Mouse (Mus musculus) midbrain, embryonic 15.5 days (tissue): ENCODE results near the gene Dennd1c. TPM values are rescaled to one million over a fixed set of nuclear protein-coding genes. Genes with fewer than 3 reads are reported as not detected.

Experiments used
- ATAC-seq: fragments of 200-750 bp; cut with Nextera tagmentation; replicated peaks from 2 replicates; pipeline ENCODE4 v1.8.0; 2017; ENCODE audit warnings: moderate TSS enrichment
- H3K27ac ChIP-seq: fragments of 300-500 bp; sonication (generic); 2 replicates; pipeline ENCODE4 v1.5.1; 2015; ENCODE audit warnings: mild to moderate bottlenecking, inconsistent platforms
- H3K27me3 ChIP-seq: fragments of 300-500 bp; sonication (generic); replicated peaks from 2 replicates; pipeline ENCODE4 v1.6.1; 2015; ENCODE audit warnings: inconsistent platforms
- H3K36me3 ChIP-seq: fragments of 300-500 bp; sonication (generic); replicated peaks from 2 replicates; pipeline ENCODE4 v1.6.1; 2015; ENCODE audit warnings: inconsistent platforms
- H3K4me1 ChIP-seq: fragments of 300-500 bp; sonication (generic); 2 replicates; pipeline ENCODE4 v1.6.1; 2015; ENCODE audit warnings: inconsistent platforms
- H3K4me2 ChIP-seq: fragments of 300-500 bp; sonication (generic); 2 replicates; pipeline ENCODE4 v1.6.1; 2015; ENCODE audit warnings: inconsistent platforms, mild to moderate bottlenecking, moderate library complexity
- H3K4me3 ChIP-seq: fragments of 300-500 bp; sonication (generic); 2 replicates; pipeline ENCODE4 v1.5.1; 2015; ENCODE audit warnings: mild to moderate bottlenecking, inconsistent platforms
- H3K9ac ChIP-seq: fragments of 300-500 bp; sonication (generic); 2 replicates; pipeline ENCODE4 v1.6.1; 2015; ENCODE audit warnings: mild to moderate bottlenecking, inconsistent platforms
- H3K9me3 ChIP-seq: fragments of 300-500 bp; sonication (generic); 2 replicates; pipeline ENCODE4 v1.6.1; 2016; ENCODE audit warnings: inconsistent platforms
- WGBS: fragments of 180-500 bp; shearing (Covaris S2); methylation state at CpG from one replicate; pipeline ENCODE4 v1.1.7; 2015; ENCODE audit warnings: mixed read lengths; 5-methylcytosine and 5-hydroxymethylcytosine counted together
- polyA plus RNA-seq: library from polyadenylated mRNA; unstranded; fragments of >200 nt; fragmentation: Nextera tagmentation; extraction: Ambion mirVana; gene quantifications from 2 replicates; pipeline ENCODE4 v1.2.1, GENCODE M21; 2015

The Dennd1c gene
- polyA plus RNA-seq, 1 experiment from 2014 or later: 5.8 TPM

- peaks cover 7% of the 10 kb centered on the region; the same call in 1 of the 2 replicates for H3K36me3 ChIP-seq
- ATAC-seq: no peak
- no peak overlapping the region for H3K9ac ChIP-seq
- no peak overlapping the region for H3K27ac ChIP-seq
- WGBS: 85% methylated on average over 11 of the region's 11 CpGs
- peak overlapping the region; percentile 74 for H3K4me2 ChIP-seq
- peak overlapping the region; percentile 70 for H3K4me3 ChIP-seq
- H3K4me1 ChIP-seq: peaks cover 33% of the 10 kb centered on the region
- 0 out of 2 replicates have a peak, but pooled peaks cover 3% of the 10 kb centered on the region for H3K27me3 ChIP-seq
- no peaks in the 10 kb centered on the region for H3K9me3 ChIP-seq
Observed at GRCm38 (mm10) chr17:57085970-57086757, 7.8 kb upstream of the Dennd1c start.

DNA sequence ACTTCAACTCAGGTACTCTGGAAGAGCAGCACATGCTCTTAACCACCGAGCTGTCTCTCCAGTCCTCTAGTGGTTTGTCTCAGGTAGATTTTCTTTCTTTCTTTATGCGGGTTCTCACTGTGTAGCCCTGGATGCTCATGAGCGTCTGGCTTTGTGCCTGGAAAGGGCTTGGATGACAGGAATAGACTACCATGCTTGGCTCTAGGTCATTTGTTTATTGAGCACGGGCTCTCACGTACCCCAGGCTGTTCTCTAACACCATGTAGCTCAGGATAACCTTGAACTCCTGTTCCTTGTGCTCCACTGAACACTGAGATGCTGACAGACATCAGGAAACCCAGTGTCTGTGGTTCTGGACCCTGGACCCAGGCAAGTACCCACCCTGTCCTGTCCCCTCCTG, 4.2 kb upstream of the Dennd1c start:
- Histone ChIP-seq H3K4me2 (no peak overlapping the region), H3K27me3 (no peaks in the 10 kb centered on the region), H3K4me1 (peaks cover 28% of the 10 kb centered on the region), H3K27ac (no peak overlapping the region), H3K9ac (no peak overlapping the region), H3K9me3 (no peaks in the 10 kb centered on the region), H3K4me3 (no peak overlapping the region), H3K36me3 (peaks cover 20% of the 10 kb centered on the region)
- ATAC-seq: no peak
- 87% methylated on average over 5 of the region's 5 CpGs for WGBS

DNA sequence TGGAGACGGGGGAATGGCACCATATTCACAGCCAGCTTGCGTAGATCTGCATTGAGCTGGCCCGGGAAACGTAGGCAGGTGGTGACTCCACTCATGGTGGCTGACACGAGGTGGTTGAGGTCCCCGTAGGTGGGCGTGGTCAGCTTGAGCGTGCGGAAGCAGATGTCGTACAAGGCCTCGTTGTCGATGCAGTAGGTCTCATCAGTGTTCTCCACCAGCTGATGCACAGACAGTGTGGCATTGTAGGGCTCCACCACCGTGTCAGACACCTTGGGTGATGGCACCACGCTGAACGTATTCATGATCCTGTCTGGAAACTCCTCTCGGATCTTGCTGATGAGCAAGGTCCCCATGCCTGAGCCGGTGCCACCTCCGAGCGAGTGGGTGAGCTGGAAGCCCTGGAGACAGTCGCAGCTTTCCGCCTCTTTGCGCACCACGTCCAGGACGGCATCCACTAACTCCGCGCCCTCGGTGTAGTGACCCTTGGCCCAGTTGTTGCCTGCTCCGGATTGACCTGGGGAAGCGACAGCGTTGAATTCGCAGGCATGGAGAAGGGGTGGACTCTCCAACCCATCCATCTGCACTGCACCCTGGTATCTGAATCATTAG, 3.0 kb upstream of the Dennd1c start:
- H3K9ac ChIP-seq: no peak overlapping the region
- H3K4me1 ChIP-seq: peaks cover 21% of the 10 kb centered on the region
- no peak overlapping the region for H3K4me2 ChIP-seq
- no peak overlapping the region for H3K4me3 ChIP-seq
- ATAC-seq: no peak
- 95% methylated on average over 31 of the region's 31 CpGs for WGBS
- no peaks in the 10 kb centered on the region for H3K9me3 ChIP-seq
- H3K27ac ChIP-seq: no peak overlapping the region
- H3K36me3 ChIP-seq: peaks cover 20% of the 10 kb centered on the region
- no peaks in the 10 kb centered on the region for H3K27me3 ChIP-seq

GRCm38 (mm10) chr17:57079919-57080318, 1.6 kb upstream of the Dennd1c start:
- Histone ChIP-seq H3K27me3 (no peaks in the 10 kb centered on the region), H3K9ac (no peak overlapping the region), H3K4me1 (peaks cover 11% of the 10 kb centered on the region; the same call in 1 of the 2 replicates), H3K4me2 (no peak overlapping the region), H3K36me3 (peaks cover 20% of the 10 kb centered on the region), H3K9me3 (no peaks in the 10 kb centered on the region), H3K27ac (no peak overlapping the region), H3K4me3 (no peak overlapping the region)
- ATAC-seq: no peak
- 83% methylated on average over 3 of the region's 3 CpGs for WGBS

DNA sequence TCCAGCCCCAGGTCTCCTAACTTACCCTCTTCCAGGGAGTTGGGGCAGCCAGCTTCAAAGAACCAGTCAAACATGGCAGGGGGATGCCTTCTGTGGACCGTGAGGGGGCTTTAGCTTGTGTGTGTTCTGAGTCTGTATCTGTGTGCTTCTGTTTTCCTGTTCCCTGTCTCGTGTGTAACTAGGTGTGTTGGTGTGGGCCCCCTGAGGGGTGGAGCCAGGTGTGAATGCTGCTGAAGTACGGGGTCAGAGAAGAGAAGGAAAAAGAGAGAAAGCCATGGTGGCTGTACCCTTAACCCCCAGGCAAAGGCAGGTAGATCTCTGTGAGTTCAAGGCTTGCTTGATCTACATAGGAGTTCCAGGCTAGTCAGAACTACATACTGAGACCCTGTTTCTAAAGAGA, 1.4 kb downstream of the Dennd1c start:
- H3K36me3 ChIP-seq: peaks cover 20% of the 10 kb centered on the region
- no peaks in the 10 kb centered on the region for H3K4me1 ChIP-seq
- no peak overlapping the region for H3K4me2 ChIP-seq
- no peak overlapping the region for H3K27ac ChIP-seq
- 64% methylated on average over 3 of the region's 3 CpGs for WGBS
- no peaks in the 10 kb centered on the region for H3K9me3 ChIP-seq
- no peak overlapping the region for H3K4me3 ChIP-seq
- H3K9ac ChIP-seq: no peak overlapping the region
- no peaks in the 10 kb centered on the region for H3K27me3 ChIP-seq
- no peak for ATAC-seq

DNA sequence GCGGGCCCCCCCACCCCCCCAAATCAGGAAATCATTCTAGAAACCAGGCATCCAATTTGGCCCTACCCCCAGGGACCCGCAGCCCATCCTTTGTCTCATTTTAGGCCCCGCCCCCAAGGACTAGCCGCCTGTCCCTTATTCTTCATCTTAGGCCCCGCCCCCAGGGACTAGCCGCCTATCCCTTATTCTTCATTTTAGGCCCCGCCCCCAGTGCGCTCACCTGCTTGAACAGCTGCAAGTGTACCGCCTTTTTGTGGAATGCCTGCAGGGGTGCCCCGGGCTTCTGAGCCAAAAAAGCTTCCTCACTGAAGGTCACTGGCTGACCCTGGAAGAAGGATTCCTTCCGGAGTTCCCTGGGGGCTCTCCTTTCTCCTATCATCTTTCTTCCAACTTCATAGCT, 7.6 kb downstream of the Dennd1c start:
- 5% methylated on average over 11 of the region's 11 CpGs for WGBS
- Histone ChIP-seq H3K4me2 (peak overlapping the region; percentile 33; the same call in 1 of the 2 replicates), H3K9ac (no peak overlapping the region), H3K27ac (no peak overlapping the region), H3K9me3 (no peaks in the 10 kb centered on the region), H3K4me3 (peak overlapping the region; percentile 13), H3K36me3 (no peaks in the 10 kb centered on the region), H3K27me3 (no peaks in the 10 kb centered on the region), H3K4me1 (no peaks in the 10 kb centered on the region)
- peak; percentile 68 for ATAC-seq

DNA sequence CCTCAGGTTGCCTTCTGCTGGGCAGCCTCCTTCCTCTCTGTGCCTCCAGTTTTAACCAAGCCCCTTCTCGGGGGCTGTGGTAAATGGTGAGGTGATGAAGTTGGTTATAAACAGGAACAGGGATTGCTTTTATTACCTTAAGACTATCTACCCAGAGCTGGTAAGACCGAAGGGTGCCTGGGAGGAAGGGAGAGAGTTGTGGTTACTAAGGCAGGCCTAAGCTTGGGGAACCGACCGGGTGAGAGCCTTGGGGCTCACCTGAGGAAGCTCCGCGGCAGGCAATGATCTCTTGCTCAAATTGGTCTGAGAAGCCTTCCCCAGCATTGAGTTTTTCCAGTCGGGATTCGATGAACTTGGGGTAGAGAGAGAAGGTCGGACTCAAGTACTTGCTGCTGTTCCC, 8.0 kb downstream of the Dennd1c start:
- no peak overlapping the region for H3K9ac ChIP-seq
- peak overlapping the region; percentile 13 for H3K4me3 ChIP-seq
- ATAC-seq: no peak
- no peaks in the 10 kb centered on the region for H3K36me3 ChIP-seq
- H3K27ac ChIP-seq: no peak overlapping the region
- H3K4me1 ChIP-seq: no peaks in the 10 kb centered on the region
- WGBS: 17% methylated on average over 9 of the region's 9 CpGs
- no peaks in the 10 kb centered on the region for H3K9me3 ChIP-seq
- peak overlapping the region; percentile 33 for H3K4me2 ChIP-seq
- H3K27me3 ChIP-seq: 0 out of 2 replicates have a peak, but pooled peaks cover under 1% of the 10 kb centered on the region

- ATAC-seq: no peak
- Histone ChIP-seq H3K9ac (no peak overlapping the region), H3K4me3 (no peak overlapping the region), H3K27me3 (peaks cover 30% of the 10 kb centered on the region), H3K27ac (no peak overlapping the region), H3K9me3 (no peaks in the 10 kb centered on the region), H3K4me2 (no peak overlapping the region), H3K4me1 (peaks cover 8% of the 10 kb centered on the region), H3K36me3 (no peaks in the 10 kb centered on the region)
- WGBS: 59% methylated on average over 5 of the region's 5 CpGs
Observed at GRCm38 (mm10) chr17:57066908-57067307, 11.4 kb downstream of the Dennd1c start.

DNA sequence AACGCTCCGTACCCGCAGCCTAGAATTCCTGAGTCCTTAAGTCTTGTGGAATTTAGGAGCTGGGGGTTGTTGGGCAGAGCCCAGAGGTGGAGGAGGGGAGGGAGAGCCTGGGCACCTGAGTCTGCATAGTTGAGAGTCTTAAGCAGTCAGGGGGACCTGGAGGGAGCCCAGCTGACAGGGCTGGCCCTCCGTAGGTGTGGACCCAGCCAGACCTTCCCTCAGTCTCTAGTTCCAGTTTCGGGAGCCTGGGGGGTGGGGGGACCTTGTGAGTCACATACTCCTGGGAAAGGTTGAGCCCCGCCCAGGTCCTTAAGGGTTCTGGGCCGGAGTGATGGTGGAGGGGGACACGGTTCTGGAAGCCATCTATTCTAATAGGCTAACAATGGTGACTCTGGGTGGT, 15.3 kb downstream of the Dennd1c start:
- Histone ChIP-seq H3K4me3 (no peak overlapping the region), H3K4me1 (peaks cover 28% of the 10 kb centered on the region), H3K9me3 (no peaks in the 10 kb centered on the region), H3K4me2 (no peak overlapping the region), H3K27me3 (peaks cover 39% of the 10 kb centered on the region), H3K27ac (no peak overlapping the region), H3K9ac (no peak overlapping the region), H3K36me3 (no peaks in the 10 kb centered on the region)
- 11% methylated on average over 8 of the region's 8 CpGs for WGBS
- no peak for ATAC-seq

- Histone ChIP-seq H3K36me3 (no peaks in the 10 kb centered on the region), H3K4me2 (peak overlapping the region; percentile 59), H3K27ac (no peak overlapping the region), H3K27me3 (peaks cover 39% of the 10 kb centered on the region), H3K9me3 (no peaks in the 10 kb centered on the region), H3K4me1 (peaks cover 32% of the 10 kb centered on the region), H3K9ac (no peak overlapping the region), H3K4me3 (peak overlapping the region; percentile 40)
- WGBS: 1% methylated on average over 22 of the region's 22 CpGs
- ATAC-seq: no peak
Observed at GRCm38 (mm10) chr17:57062548-57062947, 15.8 kb downstream of the Dennd1c start.

GRCm38 (mm10) chr17:57062011-57062521, 16.2 kb downstream of the Dennd1c start:
- peaks cover 32% of the 10 kb centered on the region for H3K4me1 ChIP-seq
- H3K4me3 ChIP-seq: peak overlapping the region; percentile 40
- 0 out of 2 replicates have a peak overlapping the region, but pooled peaks have one; percentile 1 for H3K9ac ChIP-seq
- no peaks in the 10 kb centered on the region for H3K9me3 ChIP-seq
- WGBS: 1% methylated on average over 39 of the region's 39 CpGs
- H3K27me3 ChIP-seq: peaks cover 39% of the 10 kb centered on the region
- peak overlapping the region; percentile 59 for H3K4me2 ChIP-seq
- H3K36me3 ChIP-seq: no peaks in the 10 kb centered on the region
- H3K27ac ChIP-seq: no peak overlapping the region
- no peak for ATAC-seq

DNA sequence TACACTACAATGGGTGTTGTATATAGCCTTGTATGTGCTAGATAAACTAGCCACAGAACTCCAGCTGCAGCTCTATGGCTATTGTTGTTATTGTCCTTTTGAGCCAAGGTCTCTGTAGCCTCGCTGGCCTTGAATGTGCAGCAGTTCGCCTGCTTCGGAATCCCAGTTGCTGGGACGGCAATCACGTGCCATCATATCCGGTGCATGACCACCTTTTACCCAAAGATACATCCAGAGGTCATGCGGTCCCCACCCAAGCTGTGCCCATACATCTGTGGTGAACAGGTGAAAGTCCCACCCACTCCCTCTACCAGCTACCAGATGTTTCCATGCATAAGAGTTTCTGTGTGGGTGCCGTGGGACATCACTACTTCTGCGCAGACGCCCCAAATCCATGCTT, 17.2 kb downstream of the Dennd1c start:
- 36% methylated on average over 10 of the region's 10 CpGs for WGBS
- Histone ChIP-seq H3K4me3 (peak overlapping the region; percentile 87), H3K4me1 (peaks cover 32% of the 10 kb centered on the region), H3K9ac (no peak overlapping the region), H3K27ac (no peak overlapping the region), H3K36me3 (no peaks in the 10 kb centered on the region), H3K4me2 (peak overlapping the region; percentile 57), H3K27me3 (peaks cover 39% of the 10 kb centered on the region), H3K9me3 (no peaks in the 10 kb centered on the region)
- no peak for ATAC-seq
